Mouse (Mus musculus) neutrophil, adult 5-6 weeks (primary cell): ENCODE measurements at regions not wholly inside any gene's neighbourhood (a gene's known extent, or its start where the extent isn't known, plus 50 kb on each side); places are given as distances from the start of the nearest gene placed in this dataset.
A peak's percentile ranks its signal among the peaks of the same experiment; 100 is the strongest.
"Not testable (repeated sequence)": the region's sequence is repeated elsewhere in the genome, so short reads cannot be mapped to it uniquely, and the experiment has no call there.

Experiments
- ATAC-seq: fragments of 151-379, 151-347 bp; 2 replicates; pipeline ENCODE4 v1.8.0; 2017; ENCODE audit warnings: mild to moderate bottlenecking, moderate TSS enrichment; ENCODE audit not compliant: insufficient number of reproducible peaks, poor library complexity, low FRiP score, severe bottlenecking; ENCODE audit errors: extremely low read depth

DNA sequence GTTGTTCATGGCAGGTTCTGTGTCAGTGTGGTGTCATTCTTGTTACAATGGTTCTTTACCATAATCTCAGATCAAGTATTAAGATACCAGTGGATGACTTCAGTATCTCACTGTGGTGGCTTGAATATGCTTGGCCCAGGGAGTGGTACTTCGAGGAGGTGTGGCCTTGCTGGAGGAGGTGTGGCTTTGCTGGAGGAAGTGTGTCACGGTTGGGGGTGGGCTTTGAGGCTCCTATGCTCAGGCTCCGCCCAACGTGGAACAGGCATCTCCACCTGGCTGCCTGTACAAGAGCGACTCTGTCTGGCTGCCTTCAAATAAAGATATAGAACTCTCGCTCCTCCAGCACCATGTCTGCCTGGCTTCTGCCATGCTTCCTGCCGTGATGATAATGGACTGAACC lies 63.6 kb downstream of the Cd2 start:
- no peak for ATAC-seq

DNA sequence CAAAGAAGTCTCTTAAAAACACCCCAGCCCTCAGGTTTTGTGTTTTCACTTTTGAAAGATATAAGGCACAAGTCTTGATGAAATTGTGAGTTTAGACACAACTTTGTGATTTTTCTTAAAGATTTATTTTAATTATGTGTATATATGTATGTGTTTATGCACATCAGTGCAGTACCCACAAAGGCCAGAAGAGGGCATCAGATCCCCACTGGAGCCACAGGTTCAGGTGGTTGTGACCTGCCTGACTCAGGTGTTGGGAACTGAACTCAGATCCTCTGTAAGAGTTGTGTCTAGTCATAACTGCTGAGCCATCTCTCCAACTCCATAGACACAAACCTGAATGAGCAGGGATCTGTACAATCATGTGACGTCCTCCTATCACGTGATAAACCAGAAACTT lies 67.8 kb downstream of the Cd2 start:
- no peak for ATAC-seq

DNA sequence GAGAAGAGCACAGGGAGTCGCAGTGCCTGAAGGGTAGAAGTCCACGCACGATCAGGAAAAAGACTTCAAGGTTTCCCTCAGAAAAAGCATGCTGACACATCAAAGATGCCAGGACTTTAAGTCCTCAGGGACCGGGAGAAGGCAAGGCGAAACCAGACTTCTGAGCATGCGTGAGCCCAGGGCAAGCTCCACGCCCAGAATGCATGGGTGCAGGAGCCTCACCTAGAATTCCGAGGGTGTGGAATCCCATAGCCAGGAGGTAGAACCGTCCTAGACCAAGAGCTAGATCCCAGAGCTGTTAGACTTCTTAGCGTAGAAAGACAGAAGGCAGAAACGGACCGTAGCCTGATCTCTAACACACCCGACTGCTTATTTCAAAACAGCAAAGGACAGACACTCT lies 71.0 kb downstream of the Cd2 start:
- ATAC-seq: no peak

DNA sequence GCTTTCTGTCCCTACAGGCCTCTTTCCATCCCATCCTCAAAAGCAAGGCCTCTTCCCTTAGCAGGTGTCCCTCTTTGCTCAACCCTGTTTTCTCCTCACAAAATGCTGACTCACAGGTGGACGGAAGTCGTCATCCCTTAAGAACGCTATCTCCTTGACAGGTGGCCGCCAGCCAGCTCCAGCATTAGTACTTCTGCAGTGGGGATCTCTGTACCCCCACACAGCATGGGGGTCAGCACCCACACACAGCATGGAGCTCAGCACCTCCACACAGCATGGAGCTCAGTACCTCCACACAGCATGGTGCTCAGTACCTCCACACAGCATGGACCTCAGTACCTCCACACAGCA lies 74.6 kb downstream of the Cd2 start:
- ATAC-seq: 0 out of 2 replicates have a peak, but pooled peaks have one; percentile 18

DNA sequence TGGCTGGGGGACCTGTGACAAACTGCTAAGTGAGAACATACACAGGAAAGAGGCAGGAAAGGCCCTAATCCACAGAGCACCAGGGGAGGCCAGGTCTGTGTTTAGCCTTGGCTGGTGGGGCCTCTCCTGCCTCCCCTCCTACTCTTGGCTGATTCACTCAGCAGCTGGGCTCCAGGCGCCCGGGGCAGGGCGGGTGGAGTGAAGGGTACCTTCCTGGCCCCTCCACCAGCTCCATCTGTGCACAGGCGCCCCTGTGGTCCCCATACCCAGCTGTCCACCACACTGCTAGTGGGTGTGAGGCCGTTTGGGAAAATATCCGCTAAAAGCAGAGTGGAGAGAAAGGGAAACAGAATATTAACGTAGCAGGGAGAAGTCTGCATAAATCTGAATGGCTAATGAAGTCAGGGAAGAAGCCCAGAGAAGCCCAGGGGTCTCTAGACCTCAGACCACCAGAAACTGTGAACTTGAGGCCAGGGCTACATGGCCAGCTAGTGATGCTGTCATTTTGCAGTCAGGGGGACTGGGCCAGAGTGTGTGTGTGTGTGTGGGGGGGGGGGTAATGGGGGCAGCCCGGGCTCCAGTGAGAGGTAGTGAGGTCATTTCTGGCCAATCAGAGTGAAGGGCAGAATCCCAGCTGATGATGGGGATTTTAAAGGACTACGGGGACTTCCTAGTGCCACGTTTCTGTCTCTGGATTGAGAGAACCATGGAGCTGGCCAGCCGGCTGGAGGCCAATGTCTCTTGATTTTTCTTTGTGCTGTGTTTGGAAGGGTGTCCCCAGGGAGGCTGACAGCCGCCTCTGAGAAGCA lies 75.1 kb downstream of the Cd2 start:
- ATAC-seq: no peak

DNA sequence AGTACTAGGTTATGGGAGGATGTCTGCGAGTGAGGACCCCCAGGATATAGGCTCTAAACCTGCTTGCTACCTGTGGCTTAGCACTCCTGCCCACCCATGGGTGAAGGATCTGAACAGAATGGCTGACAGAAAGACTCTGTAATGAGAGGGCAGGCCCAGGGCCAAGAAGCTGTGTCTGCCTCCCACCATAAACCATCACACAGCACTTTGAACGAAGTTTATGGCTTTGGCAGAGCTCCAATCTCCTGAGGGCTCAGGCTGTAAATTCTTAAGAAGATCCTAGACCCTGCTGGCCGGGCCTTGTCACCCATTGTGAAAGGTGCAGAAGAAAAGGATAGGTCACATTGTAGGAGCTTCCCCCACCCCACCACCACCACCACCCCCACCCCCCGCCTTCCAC lies 75.8 kb downstream of the Cd2 start:
- no peak for ATAC-seq

DNA sequence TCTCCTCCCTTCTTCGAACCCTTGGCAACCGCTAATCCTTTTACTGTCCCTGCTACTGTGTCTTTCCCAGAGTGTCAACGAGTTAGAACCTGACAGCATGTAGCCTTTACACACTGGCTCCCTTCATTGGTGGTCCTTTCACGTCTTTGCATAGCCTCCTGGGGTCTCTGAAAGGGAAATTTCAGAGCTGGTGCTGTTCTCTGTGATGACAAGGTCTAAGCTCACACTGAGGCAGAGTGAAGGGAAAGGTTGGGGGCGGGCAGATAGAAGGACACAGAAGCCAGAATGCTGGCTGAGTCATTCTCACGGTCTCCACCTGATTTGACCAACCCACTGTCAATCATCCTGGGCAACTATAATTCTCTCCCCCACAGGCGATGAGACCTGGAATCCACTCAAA lies 78.2 kb downstream of the Cd2 start:
- no peak for ATAC-seq

DNA sequence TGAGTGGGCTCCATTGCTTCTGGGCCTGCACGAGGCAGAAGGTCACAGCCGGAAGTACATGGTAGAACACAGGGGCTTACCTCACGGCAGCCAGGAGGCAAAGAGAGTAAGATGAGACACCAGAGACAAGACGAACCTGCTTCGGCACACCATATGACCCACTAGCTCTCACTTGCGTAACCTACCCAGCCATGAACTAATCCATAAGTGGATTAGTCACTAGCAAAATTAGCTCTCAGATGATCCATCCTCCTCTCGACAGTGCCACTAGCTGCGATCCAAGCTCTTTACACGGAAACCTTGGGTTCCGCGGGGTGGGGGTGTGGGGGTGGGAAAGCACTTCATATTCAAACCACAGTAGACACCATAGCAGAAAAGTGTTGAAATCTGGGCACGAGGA lies 79.0 kb downstream of the Cd2 start:
- no peak for ATAC-seq

DNA sequence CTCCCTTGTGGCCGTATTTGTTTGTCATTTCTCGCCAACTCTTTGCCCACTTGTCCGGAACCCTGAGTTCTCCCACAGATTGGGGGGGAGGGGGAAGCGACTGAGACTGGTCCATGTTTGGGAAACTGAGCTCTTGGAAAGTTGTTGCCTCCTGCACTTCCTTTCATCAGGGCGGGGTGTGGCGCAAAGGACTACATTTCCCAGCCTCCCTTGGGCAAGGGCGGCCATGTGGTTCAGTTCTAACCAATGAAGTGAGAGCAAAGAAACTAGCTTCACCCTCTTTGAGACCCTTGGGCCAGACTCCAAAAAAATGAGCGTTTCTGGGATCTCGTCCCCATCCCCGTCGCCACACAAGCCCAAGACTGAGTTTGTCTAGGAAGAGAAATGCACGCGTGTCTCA lies 81.6 kb downstream of the Cd2 start:
- ATAC-seq: not testable (repeated sequence)

DNA sequence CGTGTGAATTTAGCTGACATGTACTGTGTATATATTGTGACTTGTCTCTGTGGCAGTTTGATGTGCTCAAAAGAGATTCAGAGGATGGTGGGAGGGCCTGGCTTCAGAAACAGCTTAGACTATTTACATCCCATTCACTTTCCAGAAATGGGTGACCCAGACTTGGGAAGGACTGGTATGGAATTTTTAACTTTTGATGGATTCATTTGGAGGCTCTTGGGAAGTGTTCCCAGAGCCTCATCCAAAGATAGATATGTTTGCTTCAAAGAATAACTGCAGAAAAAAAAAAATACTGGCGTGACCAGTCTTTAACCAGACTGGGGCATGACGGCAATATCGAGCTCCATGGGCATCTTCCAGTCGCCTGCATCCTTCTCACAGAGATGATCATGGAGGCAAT lies 84.6 kb upstream of the Ptgfrn start:
- ATAC-seq: no peak

DNA sequence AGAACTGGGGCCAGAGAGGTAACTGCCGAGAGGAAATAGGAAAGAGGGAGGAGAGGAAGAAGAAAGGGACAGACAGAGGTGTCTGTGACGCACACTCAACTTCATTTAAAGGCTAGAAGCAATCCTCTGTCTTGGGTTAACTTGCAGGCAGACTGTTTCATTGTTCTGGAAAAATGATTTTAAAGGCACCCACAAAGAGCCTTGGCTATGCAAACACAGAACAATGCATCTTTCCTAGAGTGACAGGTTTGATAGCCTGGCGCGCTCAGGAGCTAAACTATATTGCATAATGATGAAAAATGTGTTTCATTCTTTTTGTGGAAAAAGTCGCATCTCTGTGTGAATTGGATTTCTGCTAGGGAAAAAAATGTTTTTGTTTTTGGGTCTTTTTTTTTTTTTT lies 84.2 kb upstream of the Ptgfrn start:
- no peak for ATAC-seq

DNA sequence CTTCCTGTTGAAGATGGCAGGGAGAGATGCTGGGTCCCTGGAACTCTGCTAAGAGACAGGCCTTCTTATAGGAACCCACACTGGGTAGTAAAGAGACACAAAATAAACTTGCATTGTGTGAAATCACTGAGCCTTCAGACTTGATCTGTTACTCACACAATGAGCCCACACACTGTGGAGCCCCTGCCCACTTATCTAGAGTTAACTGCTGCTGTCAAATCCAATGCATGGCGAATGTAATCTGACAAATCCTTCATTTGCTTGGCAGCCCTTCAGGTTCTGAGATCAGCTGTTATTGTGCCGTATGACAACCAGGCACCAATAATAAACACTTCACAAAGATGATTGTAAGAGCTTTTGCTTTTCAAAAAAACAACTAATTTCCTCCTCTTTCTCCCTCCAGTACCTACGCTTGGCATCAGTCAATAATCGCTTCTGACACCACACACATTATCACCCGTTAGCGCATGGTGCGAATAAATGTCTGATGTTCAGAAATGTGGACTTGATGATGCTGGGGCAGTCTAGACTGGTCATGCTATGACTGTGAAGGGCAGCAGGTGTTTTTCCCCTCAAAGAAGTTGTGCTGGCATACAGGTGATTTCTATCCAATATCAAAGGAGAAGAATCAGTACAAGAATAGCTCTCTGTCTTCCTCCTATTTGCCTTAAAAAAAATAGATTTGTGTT lies 81.4 kb upstream of the Ptgfrn start:
- no peak for ATAC-seq

DNA sequence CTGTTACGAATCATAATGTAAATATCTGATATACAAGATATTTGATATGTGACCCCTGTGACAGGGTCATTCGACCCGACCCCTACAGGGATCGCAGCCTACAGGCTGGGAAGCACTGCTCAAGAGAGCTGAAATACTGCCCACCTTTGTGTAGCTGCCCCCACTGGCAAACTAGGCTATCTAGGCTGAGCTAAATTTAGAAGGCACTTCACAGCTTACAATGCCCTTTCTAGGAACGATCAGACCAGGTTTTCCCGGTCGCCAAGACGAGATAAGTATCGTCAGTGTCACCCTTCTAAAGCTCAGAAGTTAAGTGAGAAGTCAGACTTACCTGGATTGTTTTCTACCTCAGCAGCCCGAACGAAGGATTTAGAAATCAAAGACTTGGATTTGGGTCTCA lies 71.9 kb upstream of the Ptgfrn start:
- ATAC-seq: no peak

DNA sequence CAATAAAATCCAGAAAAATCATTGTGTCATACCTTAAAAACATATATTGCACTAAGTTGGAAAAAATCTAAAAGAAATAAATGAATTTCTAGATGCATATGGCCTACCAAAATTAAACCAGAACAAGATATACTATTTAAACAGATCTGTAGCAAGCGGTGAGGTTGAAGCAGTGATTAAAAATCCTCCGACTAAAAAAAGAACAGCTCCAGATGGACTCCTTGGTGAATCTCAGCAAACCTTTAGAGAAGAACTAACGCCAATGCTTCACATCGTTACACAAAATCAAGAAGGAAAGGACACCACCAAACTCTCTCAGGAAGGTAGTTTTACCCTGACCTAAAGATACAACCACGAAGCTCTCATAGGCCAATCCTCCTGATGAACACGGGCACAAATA lies 63.9 kb upstream of the Ptgfrn start:
- ATAC-seq: no peak

DNA sequence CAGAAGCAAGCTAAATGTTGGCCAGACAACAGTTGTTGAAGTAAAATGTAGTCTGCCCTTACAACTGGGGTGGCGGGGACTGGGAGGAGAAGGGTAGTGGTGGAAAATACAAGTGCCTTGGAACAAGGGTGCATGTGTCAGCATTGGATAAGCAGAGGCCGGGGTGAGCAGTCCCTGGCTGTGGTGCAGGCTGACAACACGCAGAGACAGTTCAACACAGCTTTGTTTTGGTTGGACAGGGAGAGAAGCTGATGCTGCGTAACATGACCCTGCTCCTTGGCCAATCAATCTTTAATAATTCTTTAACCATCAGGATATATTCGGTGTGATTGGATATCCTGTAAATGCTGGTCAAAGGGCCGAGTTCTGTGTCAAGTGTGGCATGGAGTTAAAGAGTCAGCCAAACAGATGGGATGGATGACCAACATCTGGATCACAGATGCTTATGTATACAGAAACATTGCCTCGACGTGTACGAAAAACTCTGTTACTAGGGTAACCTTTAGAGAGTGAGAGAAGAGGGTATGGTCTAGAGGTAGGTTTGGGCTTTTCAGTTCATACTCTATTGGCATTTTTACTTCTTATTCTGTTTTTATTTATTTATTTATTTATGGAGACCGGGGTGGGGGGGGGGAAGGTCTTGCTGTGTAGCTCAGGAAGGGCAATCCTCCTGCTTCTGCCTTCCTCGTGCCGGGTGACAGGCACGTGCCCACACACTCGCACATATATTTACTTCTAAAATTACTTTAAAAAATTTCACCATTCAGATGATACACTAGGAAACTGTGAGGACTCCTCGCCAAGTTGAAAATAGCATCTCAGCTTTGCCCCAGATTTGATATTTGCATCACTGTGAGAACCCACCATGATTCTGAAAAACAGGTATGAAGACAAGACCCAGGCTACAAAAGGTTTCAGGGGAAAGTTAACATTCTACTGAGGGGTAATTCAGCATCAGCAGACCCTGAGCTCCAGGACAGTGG lies 60.2 kb upstream of the Ptgfrn start:
- ATAC-seq: no peak

DNA sequence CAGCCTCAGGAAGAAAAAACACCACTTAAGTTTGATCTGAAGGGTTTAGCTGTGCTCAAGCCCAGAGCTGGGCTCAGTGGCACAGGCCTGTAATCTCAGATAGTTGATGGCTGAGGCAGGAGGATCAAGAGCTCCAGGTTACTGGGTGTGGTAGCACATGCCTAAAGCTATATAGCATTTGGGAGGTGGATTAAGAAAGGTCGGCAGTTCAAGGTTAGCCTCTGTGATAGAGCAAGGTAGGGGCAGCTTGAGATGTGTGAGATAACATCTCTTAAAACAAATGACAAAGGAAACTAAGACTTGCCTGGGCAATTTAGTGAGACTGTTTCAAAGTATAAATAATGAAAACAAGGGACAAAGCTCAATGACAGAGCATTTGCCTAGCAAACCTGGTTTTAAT lies 56.9 kb upstream of the Ptgfrn start:
- no peak for ATAC-seq

DNA sequence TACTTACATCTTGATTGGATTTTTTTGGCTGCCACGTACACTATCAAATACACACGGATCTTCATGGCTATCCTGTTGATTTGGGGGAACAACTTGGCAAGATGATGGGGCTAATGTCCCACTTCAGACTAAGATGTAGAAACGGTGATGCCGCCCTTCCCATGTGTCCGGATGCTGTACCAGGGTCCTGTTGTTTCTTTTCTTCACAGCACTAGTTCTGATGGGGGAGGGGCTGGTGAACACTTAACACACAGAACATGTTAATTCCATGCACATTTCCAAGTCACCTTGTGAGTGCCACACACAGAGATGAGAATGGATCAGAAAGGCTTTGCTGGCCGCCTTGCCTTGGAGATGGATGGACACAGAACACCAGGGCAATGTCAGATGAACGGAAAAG lies 56.5 kb upstream of the Ptgfrn start:
- no peak for ATAC-seq

DNA sequence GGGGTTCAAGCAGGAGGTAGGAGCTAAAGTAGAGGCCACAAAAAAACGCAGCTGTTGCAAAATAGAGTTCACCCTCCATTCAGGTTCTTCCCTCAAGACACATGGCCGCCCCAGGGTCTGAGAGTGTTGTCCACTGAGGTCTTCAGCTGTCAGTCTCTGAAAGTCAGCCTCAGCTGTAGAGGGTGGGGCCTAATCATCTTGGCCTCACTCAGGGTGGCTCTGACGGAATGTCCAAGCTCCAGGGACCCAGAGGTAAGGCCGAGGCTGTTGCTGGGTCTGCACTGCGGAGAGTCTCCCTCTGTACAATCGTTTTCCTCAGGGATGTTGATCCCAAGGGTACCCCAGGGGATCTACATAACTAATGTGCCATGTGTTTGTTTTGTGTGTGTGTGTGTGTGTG lies 55.2 kb upstream of the Ptgfrn start:
- ATAC-seq: no peak

DNA sequence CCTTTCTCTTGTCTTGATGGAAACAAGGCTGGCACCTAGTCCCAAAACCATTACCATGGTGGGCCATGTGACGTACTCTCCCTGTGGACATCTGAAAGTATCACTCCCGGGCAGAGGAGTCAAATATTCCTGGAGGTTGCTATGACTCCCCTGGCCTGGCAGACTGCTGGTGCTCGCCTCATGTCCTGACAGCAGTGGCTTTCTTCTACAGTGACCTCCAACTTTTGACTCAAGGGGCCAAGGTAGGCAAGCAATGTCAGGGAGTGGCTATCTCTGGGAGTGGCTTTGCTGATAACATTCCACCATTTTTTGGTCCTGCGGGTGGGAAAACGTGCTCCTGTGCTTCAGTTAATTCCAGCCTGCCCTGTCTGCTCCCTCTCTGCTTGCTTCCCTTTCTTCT lies 54.7 kb upstream of the Ptgfrn start:
- no peak for ATAC-seq

DNA sequence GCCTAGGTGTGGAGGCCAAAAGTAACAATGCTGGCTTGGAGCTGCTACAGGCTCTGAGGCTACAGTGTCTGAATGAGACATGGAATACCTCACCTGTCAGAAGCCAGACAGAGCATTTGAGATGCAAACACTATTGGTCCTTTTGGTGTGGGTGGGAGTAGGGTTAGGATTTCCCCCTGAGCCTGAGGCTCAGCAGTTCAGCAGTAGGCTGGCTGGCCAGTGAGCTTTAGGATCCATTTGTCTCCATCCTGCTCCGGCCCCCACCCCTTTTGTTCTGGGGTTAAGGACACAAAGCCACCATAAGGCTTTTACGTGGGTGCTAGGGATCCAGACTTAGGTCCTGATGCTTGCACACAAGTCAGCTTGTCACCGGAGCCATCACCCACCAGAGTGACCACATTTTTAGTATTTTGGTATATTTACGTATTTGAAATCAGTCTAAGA lies 53.9 kb upstream of the Ptgfrn start:
- no peak for ATAC-seq
